Mouse (Mus musculus): ENCODE results near the gene Sstr3.

DNA sequence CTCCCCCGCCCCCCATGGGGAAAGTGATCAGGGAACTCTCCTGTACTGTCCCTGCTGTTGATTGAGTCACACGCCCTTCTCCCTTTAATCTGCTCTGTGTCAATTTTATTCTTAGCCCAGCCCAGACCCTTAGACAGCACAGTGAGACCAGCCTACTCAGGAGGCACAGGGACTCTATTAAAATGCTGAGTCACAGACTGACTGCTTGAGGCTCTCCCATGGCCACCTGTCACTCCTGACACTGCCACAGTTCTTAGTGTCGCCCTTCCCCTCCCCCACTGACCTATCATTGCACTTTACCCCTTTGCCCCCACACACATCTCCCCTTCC lies 3.8 kb upstream of the Sstr3 start:
- no peak for TF ChIP-seq CTCF (IDR thresholded peaks at IDR 0.05; ENCODE audit: low read depth, low read length)
- no peak for TF ChIP-seq POLR2A (IDR thresholded peaks at IDR 0.05; ENCODE audit: insufficient read depth, low read length)
- TF ChIP-seq EP300 (IDR thresholded peaks at IDR 0.05; ENCODE audit: insufficient read depth, low read depth, low read length) = peak; percentile 94
